Mouse (Mus musculus) frontal cortex, adult 2 months (tissue): Measurements from ENCODE around the gene Slc2a9. TPM values are rescaled to one million over a fixed set of nuclear protein-coding genes. Genes with fewer than 3 reads are reported as not detected.
A peak's percentile ranks its signal among the peaks of the same experiment; 100 is the strongest.
"Not testable (repeated sequence)": the region's sequence is repeated elsewhere in the genome, so short reads cannot be mapped to it uniquely, and the experiment has no call there.

Experiments
- DNase-seq, 2 experiments: peaks; one replicate each; pipeline ENCODE4 v3.0.0; 2022; ENCODE audit warnings: low spot score in 1 of 2; ENCODE audit errors: extremely low spot score in 1 of 2
- polyA plus RNA-seq: library from polyadenylated mRNA; depleted of rRNA; stranded (reverse); fragments of >200 nt; gene quantifications from 2 replicates; pipeline ENCODE4 v1.2.3, GENCODE M21; 2012

Slc2a9 gene
- polyA plus RNA-seq, 1 experiment, result 1.7 TPM

GRCm38 (mm10) chr5:38504747-38505434 is 1.9 kb upstream of the Slc2a9 start:
- DNase-seq, result no peak

DNA sequence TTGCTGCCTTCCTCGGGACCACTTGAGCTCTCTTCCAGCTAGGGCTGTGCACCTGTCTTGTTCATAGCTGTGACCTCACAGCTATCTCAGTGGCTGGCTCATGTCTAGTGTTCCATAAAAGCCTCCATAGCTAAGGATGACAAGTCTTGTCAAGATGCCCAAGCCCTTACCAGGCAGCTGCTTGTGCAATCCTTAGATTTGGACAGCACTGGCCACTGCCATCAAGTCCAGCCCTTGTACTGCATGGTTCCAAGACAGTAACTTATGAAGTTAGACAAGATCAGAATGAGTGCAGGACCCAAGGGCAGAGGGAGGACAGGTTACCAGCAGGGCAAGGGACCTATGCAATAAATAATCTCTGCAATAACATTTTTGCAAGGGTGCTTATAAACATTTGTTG is 1.2 kb upstream of the Slc2a9 start:
- no peak for DNase-seq

DNA sequence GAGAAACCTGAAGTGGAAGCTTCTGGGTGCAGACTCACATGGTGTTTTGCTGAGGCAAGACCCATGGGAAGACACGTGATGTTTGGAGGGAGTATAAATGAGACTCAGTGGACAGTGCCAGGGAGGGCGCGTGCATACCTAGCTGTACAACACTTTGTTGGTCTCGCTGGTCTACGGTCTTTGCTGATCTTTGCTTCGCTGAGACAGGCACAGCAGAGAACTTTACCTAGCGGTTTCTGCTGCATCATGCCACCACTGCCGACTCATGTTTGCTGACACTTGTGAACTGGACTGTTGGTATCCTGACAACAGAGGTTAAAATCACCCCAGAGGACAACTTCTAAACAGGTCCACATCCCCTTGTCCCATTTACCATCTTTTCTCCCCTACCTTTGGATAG is 2.9 kb downstream of the Slc2a9 start:
- DNase-seq, result no peak

- DNase-seq, result no peak
These were observed 3.6 kb downstream of the Slc2a9 start for GRCm38 (mm10) chr5:38499316-38499811.

DNA sequence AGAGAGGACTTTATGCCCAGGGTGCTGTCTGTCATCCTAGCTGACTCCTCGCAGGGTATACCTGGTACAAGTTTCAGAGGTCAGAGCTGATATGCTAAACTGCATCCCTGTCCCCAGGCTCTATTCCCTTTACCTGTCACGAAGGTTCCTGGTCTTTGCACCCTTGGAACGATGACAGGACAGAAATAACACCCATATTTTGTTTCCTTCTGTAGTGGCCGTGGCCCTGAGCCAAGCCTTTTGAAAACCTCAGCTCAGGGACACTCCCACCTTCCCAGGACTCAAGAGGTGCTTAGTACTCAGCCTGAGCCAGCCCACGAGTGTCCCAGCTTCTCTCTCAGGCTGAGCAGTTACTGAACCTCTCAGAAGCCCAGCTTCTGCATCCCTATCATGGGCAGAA is 4.5 kb downstream of the Slc2a9 start:
- DNase-seq, result no peak

GRCm38 (mm10) chr5:38496491-38497057 is 6.4 kb downstream of the Slc2a9 start:
- no peak for DNase-seq

DNA sequence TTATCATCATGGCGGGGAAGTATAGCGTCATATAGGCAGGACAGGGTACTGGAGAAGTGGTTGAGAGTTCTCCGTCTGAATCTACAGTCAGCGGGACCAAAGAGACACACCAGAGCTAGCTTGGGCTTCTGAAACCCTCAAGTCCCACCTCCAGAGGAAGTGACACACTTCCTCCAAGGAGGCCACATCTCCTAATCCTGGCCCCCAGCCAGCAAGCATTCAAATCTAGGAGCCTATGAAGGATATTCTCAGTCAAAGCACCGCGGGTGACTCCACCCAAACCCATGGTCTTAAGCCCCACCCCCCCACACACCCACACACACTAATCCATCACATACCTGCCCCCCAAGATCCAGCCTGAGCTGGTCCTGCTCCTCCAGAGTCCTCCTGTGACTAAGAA is 9.1 kb downstream of the Slc2a9 start:
- no peak for DNase-seq

GRCm38 (mm10) chr5:38491763-38492162 is 11.2 kb downstream of the Slc2a9 start:
- no peak for DNase-seq

DNA sequence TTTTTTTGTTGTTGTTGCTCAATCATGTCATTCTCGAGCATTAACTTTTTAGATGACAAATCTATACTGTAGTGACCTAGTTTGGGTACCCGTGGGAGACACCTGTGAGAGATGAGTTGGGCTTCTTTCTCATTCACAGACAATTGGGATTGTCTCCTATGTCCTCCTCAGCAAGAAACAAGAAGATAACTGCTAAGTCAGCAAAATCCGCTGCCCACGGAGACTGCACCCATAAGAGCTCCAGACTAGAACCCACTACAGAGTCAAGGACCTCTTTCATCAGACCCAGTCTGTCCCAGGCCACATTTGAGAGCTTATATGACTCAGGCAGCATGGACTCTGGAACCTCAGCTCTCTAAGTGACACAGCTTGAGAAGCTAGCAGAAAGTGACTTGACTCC is 13.2 kb downstream of the Slc2a9 start:
- DNase-seq, result no peak

DNA sequence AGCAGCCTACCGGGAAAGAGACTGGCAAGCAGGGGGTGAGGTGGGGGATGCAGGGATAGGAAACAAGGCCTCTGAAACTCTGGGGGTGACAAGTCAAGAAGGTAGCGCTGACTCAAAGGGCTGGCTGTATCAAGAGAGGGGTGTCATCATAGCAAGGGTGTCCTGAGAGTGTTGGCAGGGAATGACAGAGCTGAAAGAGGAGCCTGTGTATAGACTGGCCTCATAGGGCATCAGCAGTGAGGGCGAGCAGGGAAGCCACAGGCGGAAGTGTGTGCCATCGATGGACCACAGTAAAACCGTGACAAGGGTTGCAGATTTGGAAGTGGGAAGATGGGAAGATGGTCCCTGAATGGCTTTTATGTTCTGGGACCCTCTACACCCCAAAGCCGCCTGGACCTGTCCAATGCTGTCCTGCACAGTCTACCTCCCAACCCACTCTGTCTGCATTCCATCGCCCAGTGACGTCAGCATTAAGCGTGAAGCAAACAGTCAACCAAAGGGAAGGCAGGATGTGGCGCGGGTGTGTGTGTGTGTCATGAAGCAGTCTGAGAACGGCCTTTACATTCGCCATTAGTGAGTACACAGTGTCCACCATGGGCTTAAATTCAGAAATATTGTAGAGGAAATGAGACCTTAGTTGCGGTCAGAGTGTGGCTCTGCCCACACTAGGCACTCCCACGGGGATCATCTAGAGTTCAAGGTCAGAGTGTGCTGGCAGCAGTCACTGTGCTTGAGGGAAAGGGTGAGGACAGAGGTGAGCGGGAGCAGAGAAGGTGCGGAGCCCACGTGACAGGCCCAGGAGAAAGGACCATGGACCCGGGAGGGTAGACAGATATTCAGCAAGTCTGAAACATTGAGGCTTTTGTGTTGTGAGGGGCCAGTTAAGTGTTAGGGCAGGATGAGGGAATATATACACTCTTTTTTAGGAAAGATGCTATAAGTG is 14.0 kb downstream of the Slc2a9 start:
- DNase-seq, result no peak

DNA sequence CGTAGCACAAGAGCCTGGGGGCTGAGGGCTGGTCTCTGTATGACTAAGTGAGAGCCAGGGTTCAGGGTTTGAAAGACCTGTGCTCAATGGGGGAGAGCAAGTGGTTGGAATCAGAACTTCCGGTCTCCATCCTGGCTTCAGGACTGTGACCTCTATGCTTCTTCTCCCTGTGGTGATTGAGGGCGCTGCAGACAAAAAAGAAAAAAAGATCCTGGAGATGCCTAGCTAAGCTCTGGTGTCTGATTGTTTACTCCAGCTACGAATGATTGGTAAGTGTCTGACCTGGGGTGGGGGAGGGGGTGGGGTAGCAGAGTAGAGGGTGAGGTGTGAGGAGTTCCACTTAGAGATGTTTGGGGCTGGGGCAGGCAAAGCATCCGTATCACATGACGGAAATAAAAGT is 14.9 kb downstream of the Slc2a9 start:
- DNase-seq, result no peak

DNA sequence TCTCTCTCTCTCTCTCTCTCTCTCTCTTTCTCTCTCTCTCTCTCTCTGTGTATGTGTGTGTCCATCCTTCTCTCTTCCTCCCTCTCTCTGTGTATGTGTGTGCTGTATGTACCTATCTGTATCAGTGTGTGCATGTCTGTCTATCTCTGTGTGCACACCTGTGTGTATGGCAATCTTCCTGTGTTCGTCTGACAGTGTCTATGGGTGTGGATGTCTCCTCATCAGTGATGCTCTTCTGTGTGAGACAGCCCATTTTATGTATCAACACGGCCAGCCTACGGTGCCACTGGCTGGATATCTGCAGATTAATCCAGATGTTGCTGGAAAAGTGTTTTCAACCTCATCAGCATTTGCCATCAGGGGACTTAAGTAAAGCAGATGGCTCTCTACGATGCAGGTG is 15.7 kb downstream of the Slc2a9 start:
- DNase-seq, result no peak

DNA sequence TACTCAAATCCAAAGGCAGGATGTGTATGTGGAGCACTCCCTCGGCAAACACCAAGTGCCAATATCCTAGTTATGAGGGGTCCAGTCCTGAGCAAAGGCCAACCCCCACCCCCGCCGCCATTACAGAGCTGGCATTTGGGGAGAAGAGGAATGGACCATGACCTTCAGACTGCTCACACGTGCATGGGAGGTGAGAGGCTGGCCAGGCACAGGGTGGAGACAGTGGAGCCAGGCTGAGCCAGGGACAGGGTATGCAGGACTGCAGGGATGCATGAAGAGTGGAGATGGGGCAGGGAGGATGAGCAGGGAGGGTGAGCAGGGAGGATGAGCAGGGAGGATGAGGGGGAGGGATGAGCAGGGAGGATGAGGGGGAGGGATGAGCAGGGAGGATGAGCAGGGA is 17.0 kb downstream of the Slc2a9 start:
- DNase-seq, result no peak

DNA sequence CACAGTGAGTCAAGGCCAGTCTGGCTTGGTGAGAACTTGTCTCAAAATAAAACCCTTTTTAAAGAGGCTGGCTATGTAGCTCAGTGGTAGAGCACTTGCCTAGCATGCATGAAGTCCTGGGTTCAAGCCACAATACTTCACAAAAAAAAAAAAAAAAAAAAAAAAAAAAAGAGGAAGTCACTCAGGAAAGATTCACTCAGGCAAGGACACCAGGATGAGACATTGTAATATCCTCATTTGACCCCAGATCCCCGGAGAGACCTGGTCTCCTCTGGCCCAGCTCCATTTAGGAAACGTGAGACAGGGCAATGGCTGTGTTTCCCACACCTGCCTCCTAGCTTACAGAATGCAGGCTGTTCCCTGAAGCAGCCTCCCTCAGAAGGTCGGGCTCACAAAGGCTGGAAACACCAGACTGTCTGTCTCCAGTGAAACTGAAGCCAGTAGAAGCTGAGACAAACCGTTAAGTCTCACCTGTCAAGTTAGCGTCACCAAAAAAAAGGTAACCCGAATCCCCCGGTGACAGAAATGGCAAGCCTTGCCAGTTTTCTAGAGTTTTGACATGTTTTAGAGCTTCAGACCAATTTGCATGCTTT is 19.3 kb downstream of the Slc2a9 start:
- no peak for DNase-seq

DNA sequence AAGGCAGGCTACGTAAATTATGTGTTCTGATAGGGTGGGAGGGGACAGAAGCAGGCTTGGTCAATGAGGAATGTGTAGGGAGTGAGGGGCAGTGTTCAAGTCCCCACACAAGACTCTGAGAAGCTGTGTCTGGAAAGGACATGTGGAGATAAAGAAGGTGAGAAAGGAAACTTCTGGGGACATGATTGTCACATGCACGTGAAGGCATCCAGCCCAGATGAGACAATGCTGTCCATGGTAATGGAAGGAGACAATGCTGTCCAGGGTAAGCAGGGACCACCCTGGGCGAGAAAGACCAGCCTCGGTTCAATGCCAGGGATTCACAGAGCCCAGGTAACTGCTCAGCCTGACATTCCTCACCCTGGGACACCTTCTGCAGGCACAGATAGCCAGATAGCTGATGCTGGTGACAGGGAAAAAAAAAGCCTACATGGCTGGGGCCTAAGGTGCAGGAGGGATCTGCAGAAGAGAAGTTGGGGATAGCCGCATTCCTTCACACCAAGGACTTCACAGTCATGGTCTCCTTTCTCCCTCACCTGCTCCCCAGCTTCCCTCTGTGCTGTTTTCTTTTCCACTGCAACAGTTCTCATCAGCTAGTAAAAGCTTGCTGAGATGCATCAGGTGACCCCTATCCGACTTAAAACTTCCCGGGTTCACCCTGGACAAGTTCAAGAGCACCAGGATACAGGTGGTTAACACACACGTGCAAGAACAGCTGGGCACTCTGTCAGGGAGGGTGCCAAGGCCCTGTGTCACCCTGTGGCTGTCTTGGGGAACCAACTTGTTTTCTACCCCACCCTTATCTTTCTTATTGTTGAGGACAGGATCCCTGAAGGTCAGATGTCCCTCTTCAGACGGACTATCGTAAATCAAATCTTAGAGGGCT is 21.9 kb downstream of the Slc2a9 start:
- no peak for DNase-seq

DNA sequence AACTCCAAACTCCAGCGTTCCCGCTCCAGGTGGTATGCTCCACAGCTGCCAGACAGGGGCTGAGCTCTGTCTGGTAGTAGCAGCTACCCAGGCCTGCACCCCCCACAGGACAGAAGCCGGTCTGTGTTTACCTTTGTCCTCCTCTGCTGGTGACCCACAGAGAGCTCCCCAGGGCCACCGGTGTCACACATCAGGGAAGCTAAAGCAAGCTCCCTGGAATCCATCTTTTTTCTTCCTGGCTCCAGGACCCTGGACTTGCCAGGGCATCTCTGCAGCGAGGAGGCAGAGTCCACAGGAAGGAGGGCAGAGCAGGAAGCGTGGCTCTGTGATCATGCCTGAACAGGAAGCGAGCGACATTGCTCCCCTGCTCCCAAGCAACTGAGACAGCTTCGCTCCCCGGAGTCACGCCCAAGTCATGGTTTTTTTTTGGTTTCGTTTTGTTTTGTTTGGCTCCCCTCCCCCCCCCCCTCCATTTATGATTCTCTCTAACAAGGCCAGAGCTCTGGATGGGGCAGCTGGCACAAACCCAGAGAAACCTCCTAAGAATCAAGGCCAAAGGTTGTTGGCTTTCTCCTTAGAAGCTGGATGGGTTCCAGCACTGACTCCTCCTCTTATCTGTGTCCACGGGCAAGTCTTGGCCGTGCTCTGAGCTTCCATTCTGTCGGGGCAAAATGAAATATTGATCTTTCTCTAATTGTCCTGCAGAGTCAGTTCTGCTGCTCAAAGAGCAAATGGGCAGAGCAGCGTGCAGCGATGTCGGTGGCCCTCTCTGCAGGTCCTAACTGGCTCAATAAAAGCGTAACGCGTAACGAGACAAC is 22.8 kb downstream of the Slc2a9 start:
- peak in 1 of 2 experiments; percentile 11 for DNase-seq

DNA sequence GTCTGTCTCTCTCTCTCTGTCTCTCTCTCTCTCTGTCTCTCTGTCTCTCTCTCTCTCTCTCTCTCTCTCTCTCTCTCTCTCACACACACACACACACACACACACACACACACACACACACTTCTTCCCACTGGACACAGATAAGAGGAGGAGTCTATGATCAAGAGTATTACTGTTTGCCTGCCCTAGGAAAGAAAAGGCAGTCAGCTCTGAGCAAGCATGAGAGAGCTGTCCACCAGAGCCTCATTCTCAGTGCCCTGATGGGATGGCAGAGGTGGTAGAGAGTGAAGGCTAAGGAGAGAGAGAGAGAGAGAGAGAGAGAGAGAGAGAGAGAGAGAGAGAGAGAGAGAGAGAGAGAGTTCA is 23.4 kb downstream of the Slc2a9 start:
- DNase-seq, result not testable (repeated sequence)

DNA sequence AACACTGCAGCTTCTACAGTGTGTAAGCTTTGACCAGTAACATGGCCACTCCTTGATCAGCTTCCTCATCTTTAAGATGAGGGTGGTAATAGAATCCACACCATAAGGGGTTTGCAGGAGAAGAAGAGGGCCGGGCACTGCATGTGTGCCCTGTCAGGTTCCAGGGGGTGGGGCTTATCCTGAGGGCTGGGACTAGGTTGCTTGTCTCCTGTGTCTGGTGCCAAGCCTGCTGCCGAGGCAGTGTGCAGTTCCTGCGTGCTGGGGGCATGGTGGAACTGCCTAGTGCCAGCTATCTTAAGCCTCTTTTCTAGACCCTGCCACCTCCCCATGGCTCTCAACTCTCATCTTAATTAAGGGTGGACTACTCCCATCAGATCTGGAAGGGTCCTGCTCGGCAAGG is 23.9 kb downstream of the Slc2a9 start:
- no peak for DNase-seq

GRCm38 (mm10) chr5:38477731-38478445 is 25.1 kb downstream of the Slc2a9 start:
- DNase-seq, result no peak
